Mouse (Mus musculus) cortical plate, adult 2 months (tissue): ENCODE results near the gene Bpifb9a.

Source experiments
- CTCF ChIP-seq: fragments of 200-500 bp; IDR thresholded peaks from 2 replicates; pipeline ENCODE4 v1.5.1; 2011; ENCODE audit warnings: mild to moderate bottlenecking, control low read depth, low read length; ENCODE audit not compliant: insufficient read depth; ENCODE audit errors: extremely low read depth
- POLR2A ChIP-seq: fragments of 200-500 bp; IDR thresholded peaks from 2 replicates; pipeline ENCODE4 v1.6.1; 2011; ENCODE audit warnings: mild to moderate bottlenecking, low read length, control low read depth; ENCODE audit not compliant: insufficient read depth; ENCODE audit errors: extremely low read depth

GRCm38 (mm10) chr2:154245322-154245721 is 12.3 kb upstream of the Bpifb9a start:
- TF ChIP-seq CTCF (no peak), POLR2A (no peak)
